Comparison of ENCODE assay signal across 15 mouse cellular contexts in the genomic region with DNA sequence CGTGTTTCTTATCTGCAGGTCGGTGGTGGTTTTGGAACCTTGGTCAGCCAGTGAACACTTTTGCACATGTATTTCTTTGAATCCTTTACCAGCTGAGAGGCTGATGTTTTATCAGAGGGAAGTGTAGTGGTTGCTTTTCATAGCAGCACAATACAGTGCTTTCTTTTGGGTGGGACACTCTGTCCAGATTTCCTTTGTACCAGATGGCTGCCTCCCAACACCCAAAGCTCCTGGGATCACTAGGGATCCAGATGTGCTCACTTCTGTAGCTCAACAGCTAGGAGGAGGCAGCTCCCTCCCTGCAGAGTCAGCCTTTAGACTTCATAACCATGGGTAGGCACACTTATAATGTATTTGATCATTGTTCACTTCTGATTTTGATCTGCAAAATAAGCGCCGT.
DNase-seq lines count a peak whose midpoint lies in the region; ATAC-seq lines count a peak whose summit lies in the region.
"Had no signal": no experiment of that assay in that cellular context is flagged by ENCODE, and none has a peak within 500 bp of the region (broad histone marks: within the 10 kb centered on the region; RNA-seq: fewer than 3 reads in every experiment).

No protein-coding gene starts in this region.

- no peaks in the 10 kb centered on the region for H3K9me3 ChIP-seq in midbrain, embryonic 13.5 days
- H3K9me3 ChIP-seq: embryonic facial prominence, embryonic 15.5 days; hindbrain, embryonic 10.5 days; liver, embryonic 12.5 days; lung, embryonic 15.5 days; neural tube, embryonic 12.5 days had no signal

- no peak for ATAC-seq in midbrain, embryonic 13.5 days
- ATAC-seq: CD4-positive, CD25-positive, alpha-beta regulatory T cell, adult 4 months; liver, embryonic 12.5 days had no signal

- no peak overlapping the region for H3K27ac ChIP-seq in midbrain, embryonic 13.5 days
- H3K27ac ChIP-seq: embryonic facial prominence, embryonic 15.5 days; hindbrain, embryonic 10.5 days; kidney, postnatal 0 days; liver, embryonic 12.5 days; lung, embryonic 15.5 days; neural tube, embryonic 12.5 days had no signal

- intact Hi-C loops in left cerebral cortex, postnatal 4 days (cut with DNase I), result no loop called here

- WGBS in midbrain, embryonic 13.5 days, result 90% methylated on average over 4 of the region's 4 CpGs

- H3K4me3 ChIP-seq in midbrain, embryonic 13.5 days (replicated peaks), result no peak overlapping the region
- H3K4me3 ChIP-seq: embryonic facial prominence, embryonic 15.5 days; hindbrain, embryonic 10.5 days; liver, embryonic 12.5 days; lung, embryonic 15.5 days; neural tube, embryonic 12.5 days had no signal

- H3K36me3 ChIP-seq in midbrain, embryonic 13.5 days, result no peaks in the 10 kb centered on the region
- H3K36me3 ChIP-seq: embryonic facial prominence, embryonic 15.5 days; hindbrain, embryonic 10.5 days; liver, embryonic 12.5 days; lung, embryonic 15.5 days; neural tube, embryonic 12.5 days had no signal

- no peaks in the 10 kb centered on the region for H3K27me3 ChIP-seq in midbrain, embryonic 13.5 days
- H3K27me3 ChIP-seq: embryonic facial prominence, embryonic 15.5 days; liver, embryonic 12.5 days; lung, embryonic 15.5 days; neural tube, embryonic 12.5 days had no signal

- no peaks in the 10 kb centered on the region for H3K4me1 ChIP-seq in midbrain, embryonic 13.5 days (replicated peaks)
- H3K4me1 ChIP-seq: embryonic facial prominence, embryonic 15.5 days; hindbrain, embryonic 10.5 days; liver, embryonic 12.5 days; lung, embryonic 15.5 days; neural tube, embryonic 12.5 days had no signal

- DNase-seq in kidney, adult 9 months, result peak; percentile 4
- no peak for DNase-seq in kidney, postnatal 10 days
- DNase-seq in gastrocnemius, adult 18-20 months (ENCODE audit: low spot score), result peak; percentile 85
- DNase-seq in heart, adult 9 months (ENCODE audit: low spot score in 2 of 2), result peak; percentile 80 to 91
- peak; percentile 56 for DNase-seq in testis, postnatal 10 days (ENCODE audit: low spot score)
- DNase-seq in left cerebral cortex, postnatal 4 days, result no peak
- DNase-seq: layer of hippocampus, adult 9-11 months had no signal

- H3K9ac ChIP-seq in midbrain, embryonic 13.5 days (replicated peaks), result no peak overlapping the region
- H3K9ac ChIP-seq: embryonic facial prominence, embryonic 15.5 days; liver, embryonic 12.5 days; lung, embryonic 15.5 days; neural tube, embryonic 12.5 days had no signal

- no peak overlapping the region for H3K4me2 ChIP-seq in midbrain, embryonic 13.5 days (replicated peaks)
- H3K4me2 ChIP-seq: embryonic facial prominence, embryonic 15.5 days; liver, embryonic 12.5 days; lung, embryonic 15.5 days; neural tube, embryonic 12.5 days had no signal

Comparison
In these comparisons a context has a peak if more than half of its experiments do, and no peak if none do; other contexts are left out.
1. DNase-seq: peak in kidney, adult 9 months (single experiment), gastrocnemius, adult 18-20 months (single experiment), heart, adult 9 months (2 of 2) and testis, postnatal 10 days (single experiment); none in kidney, postnatal 10 days (single experiment) and left cerebral cortex, postnatal 4 days (single experiment).